Mouse (Mus musculus) thymus, adult 2 months (tissue): ENCODE data around the gene Rmi2. TPM values are rescaled to one million over a fixed set of nuclear protein-coding genes. Genes with fewer than 3 reads are reported as not detected.

Source experiments
- DNase-seq: peaks from one replicate; pipeline ENCODE4 v3.0.0; 2021
- H3K27ac ChIP-seq: fragments of 200-500 bp; 2 replicates; pipeline ENCODE4 v1.5.1; 2012; ENCODE audit warnings: low read length, control low read depth; ENCODE audit not compliant: control insufficient read depth, insufficient read depth
- H3K27me3 ChIP-seq: fragments of 200-500 bp; 2 replicates; pipeline ENCODE4 v1.6.1; 2012; ENCODE audit warnings: mild to moderate bottlenecking, low read length, moderate library complexity, mixed read lengths; ENCODE audit not compliant: control insufficient read depth, insufficient read depth
- H3K36me3 ChIP-seq: fragments of 200-500 bp; 2 replicates; pipeline ENCODE4 v1.6.1; 2012; ENCODE audit warnings: mild to moderate bottlenecking, low read length, moderate library complexity; ENCODE audit not compliant: control insufficient read depth, insufficient read depth
- H3K4me1 ChIP-seq: fragments of 200-500 bp; replicated peaks from 2 replicates; pipeline ENCODE4 v1.6.1; 2012; ENCODE audit warnings: low read length; ENCODE audit not compliant: control insufficient read depth, insufficient read depth
- H3K4me3 ChIP-seq: fragments of 200-500 bp; 2 replicates; pipeline ENCODE4 v1.5.1; 2012; ENCODE audit warnings: mild to moderate bottlenecking, low read length, control low read depth, moderate library complexity; ENCODE audit not compliant: control insufficient read depth, insufficient read depth
- CTCF ChIP-seq: fragments of 200-500 bp; IDR thresholded peaks from 2 replicates; pipeline ENCODE4 v1.5.1; 2012; ENCODE audit warnings: mild to moderate bottlenecking, control low read depth, low read length, moderate library complexity, borderline replicate concordance; ENCODE audit not compliant: control insufficient read depth, poor library complexity, insufficient read depth; ENCODE audit errors: extremely low read depth
- POLR2A ChIP-seq: fragments of 200-500 bp; IDR thresholded peaks from 2 replicates; pipeline ENCODE4 v1.6.1; 2012; ENCODE audit warnings: mild to moderate bottlenecking, low read length, control low read depth, moderate library complexity; ENCODE audit not compliant: control insufficient read depth, poor library complexity, insufficient read depth; ENCODE audit errors: extremely low read depth
- WGBS: fragments of 180-500 bp; shearing (Covaris S2); methylation state at CpG from one replicate; pipeline ENCODE4 v1.1.7; 2018; 5-methylcytosine and 5-hydroxymethylcytosine counted together
- polyA plus RNA-seq: library from polyadenylated mRNA; depleted of rRNA; stranded (reverse); fragments of >200 nt; gene quantifications from 2 replicates; pipeline ENCODE4 v1.2.3, GENCODE M21; 2012

Gene Rmi2
- polyA plus RNA-seq, 1 experiment = 23.0 TPM

- 97% methylated on average over 1 of the region's 1 CpGs for WGBS
- TF ChIP-seq POLR2A (no peak), CTCF (no peak)
- Histone ChIP-seq H3K4me1 (peaks cover 48% of the 10 kb centered on the region), H3K4me3 (no peak overlapping the region), H3K36me3 (no peaks in the 10 kb centered on the region), H3K27ac (no peak overlapping the region), H3K27me3 (no peaks in the 10 kb centered on the region)
- DNase-seq = no peak
These were observed 10.3 kb upstream of the Rmi2 start for GRCm38 (mm10) chr16:10824536-10824935.

- DNase-seq = no peak
- TF ChIP-seq POLR2A = no peak
- no peak for TF ChIP-seq CTCF
- H3K27me3 ChIP-seq = no peaks in the 10 kb centered on the region
- H3K4me3 ChIP-seq = no peak overlapping the region
- WGBS = over 99% methylated on average over 4 of the region's 4 CpGs
- peak overlapping the region; percentile 78 for H3K27ac ChIP-seq
- no peaks in the 10 kb centered on the region for H3K36me3 ChIP-seq
- peaks cover 51% of the 10 kb centered on the region for H3K4me1 ChIP-seq
These were observed 9.0 kb upstream of the Rmi2 start for GRCm38 (mm10) chr16:10825840-10826239.

- DNase-seq = peak; percentile 53
- H3K36me3 ChIP-seq = no peaks in the 10 kb centered on the region
- peaks cover 47% of the 10 kb centered on the region for H3K4me1 ChIP-seq
- 50% methylated on average over 9 of the region's 9 CpGs for WGBS
- H3K4me3 ChIP-seq = peak overlapping the region; percentile 2; the same call in 1 of the 2 replicates
- no peaks in the 10 kb centered on the region for H3K27me3 ChIP-seq
- TF ChIP-seq POLR2A = peak; percentile 40; the same call in 1 of the 2 replicates
- TF ChIP-seq CTCF = no peak
- peak overlapping the region; percentile 96 for H3K27ac ChIP-seq
These were observed 7.6 kb upstream of the Rmi2 start for GRCm38 (mm10) chr16:10827269-10827668.

GRCm38 (mm10) chr16:10827766-10828460 lies 6.9 kb upstream of the Rmi2 start:
- peaks cover 47% of the 10 kb centered on the region for H3K4me1 ChIP-seq

GRCm38 (mm10) chr16:10828461-10828805 lies 6.4 kb upstream of the Rmi2 start:
- TF ChIP-seq POLR2A (no peak), CTCF (no peak)
- no peaks in the 10 kb centered on the region for H3K27me3 ChIP-seq
- WGBS = 21% methylated on average over 4 of the region's 4 CpGs

More at GRCm38 (mm10) chr16:10827766-10828460, 6.9 kb upstream of the Rmi2 start:
- TF ChIP-seq CTCF (no peak), POLR2A (no peak)
- Histone ChIP-seq H3K27ac (peak overlapping the region; percentile 96), H3K4me3 (no peak overlapping the region), H3K27me3 (no peaks in the 10 kb centered on the region), H3K36me3 (no peaks in the 10 kb centered on the region)
- WGBS = 47% methylated on average over 7 of the region's 7 CpGs
- DNase-seq = peak; percentile 48

GRCm38 (mm10) chr16:10834542-10834910 lies 333 bp upstream of the Rmi2 start:
- DNase-seq = no peak
- peak overlapping the region; percentile 79; the same call in 1 of the 2 replicates for H3K4me3 ChIP-seq
- no peaks in the 10 kb centered on the region for H3K36me3 ChIP-seq
- no peak for TF ChIP-seq POLR2A
- no peak for TF ChIP-seq CTCF
- peak overlapping the region; percentile 7; the same call in 1 of the 2 replicates for H3K27ac ChIP-seq
- peaks cover 37% of the 10 kb centered on the region for H3K4me1 ChIP-seq
- WGBS = 5% methylated on average over 12 of the region's 12 CpGs
- H3K27me3 ChIP-seq = no peaks in the 10 kb centered on the region

More at GRCm38 (mm10) chr16:10828461-10828805, 6.4 kb upstream of the Rmi2 start:
- DNase-seq = no peak
- Histone ChIP-seq H3K36me3 (no peaks in the 10 kb centered on the region), H3K4me3 (no peak overlapping the region), H3K4me1 (peaks cover 47% of the 10 kb centered on the region), H3K27ac (peak overlapping the region; percentile 96)

- Histone ChIP-seq H3K4me1 (peaks cover 47% of the 10 kb centered on the region), H3K4me3 (no peak overlapping the region; the same call in 1 of the 2 replicates), H3K27me3 (no peaks in the 10 kb centered on the region), H3K27ac (peak overlapping the region; percentile 96), H3K36me3 (no peaks in the 10 kb centered on the region)
- 6% methylated on average over 3 of the region's 3 CpGs for WGBS
- TF ChIP-seq POLR2A = no peak
- DNase-seq = peak; percentile 68
These were observed 1.5 kb downstream of the Rmi2 start for GRCm38 (mm10) chr16:10836388-10836787.
